ENCODE assay signal across 17 mouse cellular contexts in the genomic region with DNA sequence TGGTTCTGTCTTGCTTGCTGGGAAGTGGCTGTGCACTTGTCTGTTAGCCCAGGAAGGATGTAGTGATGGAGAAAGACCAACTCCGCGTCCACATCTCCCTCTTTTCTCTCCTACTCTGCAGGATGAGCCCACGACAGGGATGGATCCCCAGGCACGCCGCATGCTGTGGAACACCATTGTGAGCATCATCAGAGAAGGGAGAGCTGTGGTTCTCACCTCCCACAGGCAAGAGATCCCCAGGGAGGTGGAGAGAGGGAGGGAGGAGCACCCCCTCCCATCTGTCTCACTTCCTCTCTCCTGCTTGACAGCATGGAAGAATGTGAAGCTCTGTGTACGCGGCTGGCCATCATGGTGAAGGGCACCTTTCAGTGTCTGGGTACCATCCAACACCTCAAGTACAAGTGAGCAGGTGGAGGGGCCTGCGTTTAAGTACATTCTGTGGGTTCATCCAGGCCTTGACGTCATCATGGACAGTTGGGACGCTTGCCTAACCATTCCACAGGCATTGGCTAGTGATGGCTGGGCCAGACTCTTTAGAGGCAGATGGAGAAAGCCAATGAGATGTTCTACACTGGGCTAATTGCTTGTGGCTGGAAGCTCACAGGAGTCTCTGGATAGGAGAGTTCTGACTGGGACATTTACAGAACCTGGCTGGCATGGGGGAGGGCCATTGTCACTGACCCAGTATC.
A peak's percentile ranks its signal among the peaks of the same experiment; 100 is the strongest.
DNase-seq lines count a peak whose midpoint lies in the region; TF ChIP-seq lines count a peak whose summit lies in the region.
"Had no signal": no experiment of that assay in that cellular context is flagged by ENCODE, and none has a peak within 500 bp of the region (broad histone marks: within the 10 kb centered on the region; RNA-seq: fewer than 3 reads in every experiment).

No protein-coding gene starts in this region.

- intact Hi-C loops in left cerebral cortex, postnatal 4 days (cut with DNase I): loop anchor here (10.0 kb wide), 1 partner anchor 944 kb away; no protein-coding TSS in a partner anchor
- intact Hi-C loops in gastrocnemius, adult 2 months (cut with DNase I): no loop called here

- peak; percentile 21 for DNase-seq in left cerebral cortex, adult 11 months (ENCODE audit: low spot score)
- no peak for DNase-seq in left cerebral cortex, postnatal 4 days
- peak; percentile 21 to 27 for DNase-seq in cerebellum, postnatal 25 days
- peak; percentile 12 to 71 for DNase-seq in left cerebral cortex, adult 8-10 months (ENCODE audit: low spot score in 2 of 2)
- DNase-seq in right cerebral cortex, postnatal 36 days (ENCODE audit: low spot score in 2 of 2): peak; percentile 61 to 75
- DNase-seq in lung, adult 2 months: no peak
- no peak for DNase-seq in gastrocnemius, adult 2 months
- DNase-seq: embryo, embryonic 11 days; heart, postnatal 36 days; kidney, adult 18-20 months; kidney, postnatal 36 days; lung, postnatal 14 days had no signal

- TF ChIP-seq POLR2A in lung, adult 2 months (IDR thresholded peaks at IDR 0.05; ENCODE audit: borderline replicate concordance, extremely low read depth, low read depth, low read length): no peak

- 83% methylated on average over 10 of the region's 10 CpGs for WGBS in lung, adult 2 months

- H3K27ac ChIP-seq in gastrocnemius, adult 2 months: no peak overlapping the region
- H3K27ac ChIP-seq: forebrain, embryonic 15.5 days; hindbrain, postnatal 0 days; limb, embryonic 10.5 days; liver, embryonic 14.5 days; neural tube, embryonic 13.5 days had no signal

- no peak overlapping the region for H3K4me3 ChIP-seq in lung, adult 2 months (replicated peaks; ENCODE audit: extremely low read depth, low read depth, low read length)
- no peak overlapping the region for H3K4me3 ChIP-seq in gastrocnemius, adult 2 months
- H3K4me3 ChIP-seq: forebrain, embryonic 15.5 days; limb, embryonic 10.5 days; neural tube, embryonic 13.5 days had no signal

- no peak for TF ChIP-seq CTCF in lung, adult 2 months (IDR thresholded peaks at IDR 0.05; ENCODE audit: insufficient read depth, low read length)
- TF ChIP-seq CTCF in gastrocnemius, adult 2 months (IDR thresholded peaks at IDR 0.05): no peak

- no peaks in the 10 kb centered on the region for H3K4me1 ChIP-seq in lung, adult 2 months (ENCODE audit: control insufficient read depth, insufficient read depth, low read length)
- H3K4me1 ChIP-seq: forebrain, embryonic 15.5 days; limb, embryonic 10.5 days; neural tube, embryonic 13.5 days had no signal

Comparison
In these comparisons a context has a peak if more than half of its experiments do, and no peak if none do; other contexts are left out.
1. DNase-seq: peak in left cerebral cortex, adult 11 months (single experiment), cerebellum, postnatal 25 days (2 of 2), left cerebral cortex, adult 8-10 months (2 of 2) and right cerebral cortex, postnatal 36 days (2 of 2); none in left cerebral cortex, postnatal 4 days (single experiment), lung, adult 2 months (single experiment) and gastrocnemius, adult 2 months (single experiment).